Mouse (Mus musculus): ENCODE measurements at regions not wholly inside any gene's neighbourhood (a gene's known extent, or its start where the extent isn't known, plus 50 kb on each side); places are given as distances from the start of the nearest gene placed in this dataset.
A peak's percentile ranks its signal among the peaks of the same experiment; 100 is the strongest.
"Not testable (repeated sequence)": the region's sequence is repeated elsewhere in the genome, so short reads cannot be mapped to it uniquely, and the experiment has no call there.

GRCm38 (mm10) chr13:82059498-82059897, 276.6 kb downstream of the Cetn3 start:
- Histone ChIP-seq H3K4me1 (replicated peaks) (peaks cover 22% of the 10 kb centered on the region), H3K9me3 (no peaks in the 10 kb centered on the region), H3K4me3 (replicated peaks) (no peak overlapping the region), H3K27me3 (no peaks in the 10 kb centered on the region), H3K36me3 (no peaks in the 10 kb centered on the region), H3K9ac (replicated peaks) (no peak overlapping the region), H3K4me2 (replicated peaks) (no peak overlapping the region), H3K27ac (no peak overlapping the region)
- WGBS: 36% methylated on average over 5 of the region's 5 CpGs
- peak; percentile 80 for ATAC-seq

GRCm38 (mm10) chr13:82063880-82064279, 281.0 kb downstream of the Cetn3 start:
- H3K9me3 ChIP-seq; H3K4me3 ChIP-seq (replicated peaks); H3K27me3 ChIP-seq; ATAC-seq; H3K4me2 ChIP-seq (replicated peaks); H3K27ac ChIP-seq; H3K9ac ChIP-seq (replicated peaks); H3K4me1 ChIP-seq (replicated peaks); H3K36me3 ChIP-seq: not testable (repeated sequence)
- 92% methylated on average over 2 of the region's 2 CpGs for WGBS

- Histone ChIP-seq H3K27ac (no peak overlapping the region), H3K4me1 (replicated peaks) (no peaks in the 10 kb centered on the region), H3K9ac (replicated peaks) (no peak overlapping the region), H3K36me3 (no peaks in the 10 kb centered on the region), H3K27me3 (no peaks in the 10 kb centered on the region), H3K4me2 (replicated peaks) (no peak overlapping the region), H3K9me3 (no peaks in the 10 kb centered on the region), H3K4me3 (replicated peaks) (no peak overlapping the region)
- no peak for ATAC-seq
- 45% methylated on average over 1 of the region's 1 CpGs for WGBS
Measured at GRCm38 (mm10) chr13:82066174-82066573, 283.3 kb downstream of the Cetn3 start.

GRCm38 (mm10) chr13:82066674-82067270, 283.9 kb downstream of the Cetn3 start:
- Histone ChIP-seq H3K27ac (no peak overlapping the region), H3K4me2 (replicated peaks) (no peak overlapping the region), H3K36me3 (no peaks in the 10 kb centered on the region), H3K4me1 (replicated peaks) (no peaks in the 10 kb centered on the region), H3K27me3 (no peaks in the 10 kb centered on the region), H3K9me3 (no peaks in the 10 kb centered on the region), H3K4me3 (replicated peaks) (no peak overlapping the region), H3K9ac (replicated peaks) (no peak overlapping the region)
- 95% methylated on average over 3 of the region's 3 CpGs for WGBS
- ATAC-seq: no peak

GRCm38 (mm10) chr13:82072449-82072848, 289.6 kb downstream of the Cetn3 start:
- H3K4me3 ChIP-seq (replicated peaks): no peak overlapping the region
- no peaks in the 10 kb centered on the region for H3K9me3 ChIP-seq
- H3K4me1 ChIP-seq (replicated peaks): no peaks in the 10 kb centered on the region
- no peak overlapping the region for H3K27ac ChIP-seq
- no peaks in the 10 kb centered on the region for H3K27me3 ChIP-seq
- no peak for ATAC-seq
- WGBS: 83% methylated on average over 1 of the region's 1 CpGs
- no peaks in the 10 kb centered on the region for H3K36me3 ChIP-seq
- no peak overlapping the region for H3K4me2 ChIP-seq (replicated peaks)
- no peak overlapping the region for H3K9ac ChIP-seq (replicated peaks)

GRCm38 (mm10) chr13:82073343-82073742, 290.5 kb downstream of the Cetn3 start:
- Histone ChIP-seq H3K36me3 (no peaks in the 10 kb centered on the region), H3K9me3 (no peaks in the 10 kb centered on the region; the same call in 1 of the 2 replicates), H3K27me3 (no peaks in the 10 kb centered on the region), H3K4me2 (replicated peaks) (no peak overlapping the region), H3K9ac (replicated peaks) (no peak overlapping the region), H3K27ac (no peak overlapping the region), H3K4me1 (replicated peaks) (no peaks in the 10 kb centered on the region), H3K4me3 (replicated peaks) (no peak overlapping the region)
- no peak for ATAC-seq

GRCm38 (mm10) chr13:82081375-82081774, 298.5 kb downstream of the Cetn3 start:
- 92% methylated on average over 2 of the region's 2 CpGs for WGBS
- Histone ChIP-seq H3K9ac (replicated peaks) (no peak overlapping the region), H3K4me2 (replicated peaks) (no peak overlapping the region), H3K9me3 (no peaks in the 10 kb centered on the region; the same call in 1 of the 2 replicates), H3K4me3 (replicated peaks) (no peak overlapping the region), H3K27ac (no peak overlapping the region), H3K4me1 (replicated peaks) (no peaks in the 10 kb centered on the region), H3K27me3 (no peaks in the 10 kb centered on the region), H3K36me3 (no peaks in the 10 kb centered on the region)
- no peak for ATAC-seq

GRCm38 (mm10) chr13:82087635-82088034, 304.8 kb downstream of the Cetn3 start:
- Histone ChIP-seq H3K27me3 (no peaks in the 10 kb centered on the region), H3K4me2 (replicated peaks) (no peak overlapping the region), H3K4me3 (replicated peaks) (no peak overlapping the region), H3K36me3 (no peaks in the 10 kb centered on the region), H3K4me1 (replicated peaks) (no peaks in the 10 kb centered on the region), H3K9me3 (no peaks in the 10 kb centered on the region), H3K27ac (no peak overlapping the region), H3K9ac (replicated peaks) (no peak overlapping the region)
- whole genome bisulfite sequencing: 79% methylated on average over 3 of the region's 3 CpGs
- no peak for ATAC-seq

- 86% methylated on average over 5 of the region's 5 CpGs for WGBS
- Histone ChIP-seq H3K9ac (replicated peaks) (no peak overlapping the region), H3K4me1 (replicated peaks) (no peaks in the 10 kb centered on the region), H3K4me3 (replicated peaks) (no peak overlapping the region), H3K9me3 (no peaks in the 10 kb centered on the region), H3K4me2 (replicated peaks) (no peak overlapping the region), H3K27me3 (no peaks in the 10 kb centered on the region), H3K27ac (no peak overlapping the region), H3K36me3 (no peaks in the 10 kb centered on the region)
- ATAC-seq: 0 out of 2 replicates have a peak, but pooled peaks have one; percentile 14
Measured at GRCm38 (mm10) chr13:82092186-82092585, 309.3 kb downstream of the Cetn3 start.

- Histone ChIP-seq H3K4me2 (replicated peaks) (no peak overlapping the region), H3K4me1 (replicated peaks) (no peaks in the 10 kb centered on the region), H3K27ac (no peak overlapping the region), H3K27me3 (no peaks in the 10 kb centered on the region), H3K9ac (replicated peaks) (no peak overlapping the region), H3K9me3 (peaks cover 4% of the 10 kb centered on the region; the same call in 1 of the 2 replicates), H3K4me3 (replicated peaks) (no peak overlapping the region), H3K36me3 (no peaks in the 10 kb centered on the region)
- 79% methylated on average over 2 of the region's 2 CpGs for WGBS
- no peak for ATAC-seq
Measured at GRCm38 (mm10) chr13:82106032-82106431, 323.2 kb downstream of the Cetn3 start.

GRCm38 (mm10) chr13:82129777-82130735, 347.2 kb downstream of the Cetn3 start:
- WGBS: 20% methylated on average over 7 of the region's 7 CpGs

More at GRCm38 (mm10) chr13:82129777-82130735, 347.2 kb downstream of the Cetn3 start:
- Histone ChIP-seq H3K9ac (replicated peaks) (no peak overlapping the region), H3K27me3 (peaks cover 3% of the 10 kb centered on the region; the same call in 1 of the 2 replicates), H3K4me3 (replicated peaks) (no peak overlapping the region), H3K4me1 (replicated peaks) (peaks cover 10% of the 10 kb centered on the region), H3K36me3 (no peaks in the 10 kb centered on the region), H3K27ac (peak overlapping the region; percentile 32; the same call in 1 of the 2 replicates), H3K9me3 (no peaks in the 10 kb centered on the region), H3K4me2 (replicated peaks) (no peak overlapping the region)
- peak; percentile 91 for ATAC-seq
